Mouse (Mus musculus): ENCODE results near the gene Rab37. TPM values are rescaled to one million over a fixed set of nuclear protein-coding genes. Genes with fewer than 3 reads are reported as not detected.

The Rab37 gene
- polyA plus RNA-seq, 1 experiment from 2014 or later, result 3.1 TPM

DNA sequence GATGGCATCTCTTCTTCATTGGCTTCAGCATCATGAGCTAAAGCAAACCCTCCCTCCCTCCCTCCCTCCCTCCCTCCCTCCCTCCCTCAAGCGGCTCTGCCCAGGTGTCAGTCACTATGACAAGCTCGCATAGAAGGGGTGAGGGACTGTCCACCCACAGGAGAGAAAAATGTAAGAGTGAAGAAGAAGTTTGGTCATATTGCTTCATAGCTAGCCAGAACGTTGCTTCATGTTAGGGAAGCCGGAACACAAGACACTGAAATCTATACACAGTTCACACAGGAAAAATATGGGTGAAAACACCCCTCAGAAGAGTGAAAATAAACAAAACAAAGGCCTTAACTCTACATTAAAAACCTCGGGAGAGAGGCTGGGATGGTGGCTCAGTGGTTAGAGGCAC lies 19.0 kb downstream of the Rab37 start:
- DNase-seq, result no peak
- H3K27me3 ChIP-seq (ENCODE audit: insufficient read depth, low read length), result no peaks in the 10 kb centered on the region

DNA sequence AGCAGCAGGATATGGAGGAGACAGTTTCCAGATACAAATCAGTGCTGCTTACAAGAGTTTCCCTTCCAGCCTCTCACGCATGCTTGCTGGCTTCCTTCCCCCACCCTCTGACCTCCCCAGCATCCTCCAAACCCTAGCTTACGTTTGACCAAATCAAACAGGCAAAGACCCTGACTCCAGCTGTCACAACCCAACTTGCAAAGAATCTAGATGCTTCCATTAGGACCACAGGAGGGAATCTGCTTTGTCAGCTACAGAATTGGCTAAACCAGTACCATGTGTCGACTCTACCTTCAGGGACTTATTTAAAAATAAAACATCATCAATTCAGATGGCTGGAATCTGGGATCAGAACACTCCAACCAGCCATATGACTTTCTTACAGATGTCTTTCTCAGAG lies 21.0 kb downstream of the Rab37 start:
- no peaks in the 10 kb centered on the region for H3K4me1 ChIP-seq (ENCODE audit: insufficient read depth)
- DNase-seq (no peak), ATAC-seq (no peak)
- no peaks in the 10 kb centered on the region for H3K9me3 ChIP-seq (ENCODE audit: low read length)
- H3K36me3 ChIP-seq (replicated peaks; ENCODE audit: insufficient read depth, low read length), result no peaks in the 10 kb centered on the region
- TF ChIP-seq EP300 (IDR thresholded peaks at IDR 0.05; ENCODE audit: low read depth) (no peak), CTCF (IDR thresholded peaks at IDR 0.05; ENCODE audit: low read depth) (no peak)
- H3K4me2 ChIP-seq (ENCODE audit: low read depth, low read length), result no peak overlapping the region
- WGBS (ENCODE audit: insufficient replicate concordance), result 44% methylated on average over 3 of the region's 3 CpGs
- H3K9ac ChIP-seq (replicated peaks), result no peak overlapping the region
- H3K4me3 ChIP-seq (ENCODE audit: low read depth, low read length), result no peak overlapping the region
- H3K27me3 ChIP-seq (ENCODE audit: insufficient read depth, low read length), result no peaks in the 10 kb centered on the region
- H3K27ac ChIP-seq (ENCODE audit: low read depth), result no peak overlapping the region

More for the DNA sequence above, 19.0 kb downstream of the Rab37 start:
- ATAC-seq, result no peak
- Histone ChIP-seq H3K4me3 (ENCODE audit: low read depth, low read length) (no peak overlapping the region), H3K9ac (replicated peaks) (no peak overlapping the region), H3K9me3 (ENCODE audit: low read length) (no peaks in the 10 kb centered on the region), H3K27ac (ENCODE audit: low read depth) (no peak overlapping the region), H3K36me3 (replicated peaks; ENCODE audit: insufficient read depth, low read length) (no peaks in the 10 kb centered on the region), H3K4me2 (ENCODE audit: low read depth, low read length) (no peak overlapping the region), H3K4me1 (ENCODE audit: insufficient read depth) (no peaks in the 10 kb centered on the region)
- TF ChIP-seq CTCF (IDR thresholded peaks at IDR 0.05; ENCODE audit: low read depth), result no peak
- TF ChIP-seq EP300 (IDR thresholded peaks at IDR 0.05; ENCODE audit: low read depth), result no peak
- WGBS (ENCODE audit: insufficient replicate concordance), result 41% methylated on average over 5 of the region's 5 CpGs

DNA sequence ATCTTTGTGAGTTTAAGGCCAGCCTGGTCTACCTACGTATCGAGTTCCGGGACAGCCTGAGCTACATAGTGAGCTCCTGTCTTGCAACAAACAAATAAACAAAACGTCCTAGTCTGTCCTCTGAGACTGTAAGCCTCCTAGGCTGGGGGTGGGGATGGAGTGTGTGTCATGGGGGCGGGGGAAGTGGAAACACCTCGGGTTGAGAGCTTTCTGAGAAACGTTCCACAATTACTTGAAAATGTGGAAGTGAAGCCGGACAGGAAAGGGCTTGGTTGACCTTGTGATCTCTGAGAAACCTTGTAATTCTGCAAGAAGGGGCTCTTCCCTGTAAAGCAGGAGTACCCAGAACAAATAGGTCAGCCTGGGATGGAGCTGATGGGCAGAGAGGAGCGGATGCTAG lies 28.2 kb downstream of the Rab37 start:
- Histone ChIP-seq H3K9me3 (ENCODE audit: low read length) (no peaks in the 10 kb centered on the region), H3K27me3 (ENCODE audit: insufficient read depth, low read length) (no peaks in the 10 kb centered on the region), H3K4me3 (ENCODE audit: low read depth, low read length) (no peak overlapping the region), H3K4me1 (ENCODE audit: insufficient read depth) (no peaks in the 10 kb centered on the region), H3K27ac (ENCODE audit: low read depth) (peak overlapping the region; percentile 41), H3K36me3 (replicated peaks; ENCODE audit: insufficient read depth, low read length) (no peaks in the 10 kb centered on the region), H3K9ac (replicated peaks) (no peak overlapping the region), H3K4me2 (ENCODE audit: low read depth, low read length) (no peak overlapping the region)
- 0 out of 2 replicates have a peak, but pooled peaks have one; percentile 21 for ATAC-seq
- DNase-seq, result peak; percentile 31
- 50% methylated on average over 9 of the region's 9 CpGs for whole genome bisulfite sequencing (ENCODE audit: insufficient replicate concordance)
- TF ChIP-seq EP300 (IDR thresholded peaks at IDR 0.05; ENCODE audit: low read depth) (no peak), CTCF (IDR thresholded peaks at IDR 0.05; ENCODE audit: low read depth) (no peak)

- Histone ChIP-seq H3K9me3 (ENCODE audit: low read length) (no peaks in the 10 kb centered on the region), H3K36me3 (replicated peaks; ENCODE audit: insufficient read depth, low read length) (no peaks in the 10 kb centered on the region), H3K27ac (ENCODE audit: low read depth) (no peak overlapping the region), H3K9ac (replicated peaks) (no peak overlapping the region), H3K27me3 (ENCODE audit: insufficient read depth, low read length) (no peaks in the 10 kb centered on the region), H3K4me3 (ENCODE audit: low read depth, low read length) (no peak overlapping the region), H3K4me2 (ENCODE audit: low read depth, low read length) (no peak overlapping the region), H3K4me1 (ENCODE audit: insufficient read depth) (no peaks in the 10 kb centered on the region)
- DNase-seq (no peak), ATAC-seq (no peak)
- 48% methylated on average over 4 of the region's 4 CpGs for WGBS (ENCODE audit: insufficient replicate concordance)
- TF ChIP-seq CTCF (IDR thresholded peaks at IDR 0.05; ENCODE audit: low read depth), result no peak
- no peak for TF ChIP-seq EP300 (IDR thresholded peaks at IDR 0.05; ENCODE audit: low read depth)
These were observed 37.3 kb downstream of the Rab37 start for GRCm38 (mm10) chr11:115128483-115128882.

DNA sequence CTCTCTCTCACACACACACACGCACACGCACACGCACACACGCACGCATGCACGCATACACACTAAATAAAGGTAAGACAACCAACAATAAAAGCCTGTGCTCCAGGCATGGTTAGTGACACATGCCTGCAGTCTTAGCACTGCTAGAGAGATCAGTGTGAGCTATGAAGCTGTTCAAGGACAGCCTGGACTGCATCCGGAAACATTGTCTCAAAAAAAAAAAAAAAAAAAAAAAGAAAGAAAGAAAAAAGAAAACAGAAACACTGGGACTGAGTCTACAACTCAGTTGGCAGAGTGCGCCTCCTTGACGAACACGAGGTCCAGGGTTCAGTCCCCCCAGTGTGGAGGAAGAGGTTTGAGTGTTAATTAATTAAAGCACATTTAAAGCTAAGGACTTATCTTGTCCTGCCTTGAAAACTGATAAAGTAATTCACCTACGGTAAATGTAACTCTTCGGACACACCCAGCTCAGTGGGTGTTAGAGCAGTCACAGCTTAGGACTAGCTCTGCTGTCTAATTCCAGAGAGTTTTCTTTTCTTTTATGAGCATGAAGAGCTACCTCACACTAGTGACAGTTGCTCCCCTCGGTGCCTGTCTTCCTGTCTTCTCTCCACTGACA lies 38.4 kb downstream of the Rab37 start:
- H3K4me2 ChIP-seq (ENCODE audit: low read depth, low read length), result no peak overlapping the region
- no peaks in the 10 kb centered on the region for H3K27me3 ChIP-seq (ENCODE audit: insufficient read depth, low read length)
- H3K9me3 ChIP-seq (ENCODE audit: low read length), result no peaks in the 10 kb centered on the region
- no peaks in the 10 kb centered on the region for H3K4me1 ChIP-seq (ENCODE audit: insufficient read depth)
- no peak overlapping the region for H3K9ac ChIP-seq (replicated peaks)
- ATAC-seq (no peak), DNase-seq (no peak)
- 79% methylated on average over 13 of the region's 13 CpGs for WGBS (ENCODE audit: insufficient replicate concordance)
- no peak overlapping the region for H3K27ac ChIP-seq (ENCODE audit: low read depth)
- no peak overlapping the region for H3K4me3 ChIP-seq (ENCODE audit: low read depth, low read length)
- TF ChIP-seq CTCF (IDR thresholded peaks at IDR 0.05; ENCODE audit: low read depth) (no peak), EP300 (IDR thresholded peaks at IDR 0.05; ENCODE audit: low read depth) (no peak)
- no peaks in the 10 kb centered on the region for H3K36me3 ChIP-seq (replicated peaks; ENCODE audit: insufficient read depth, low read length)

DNA sequence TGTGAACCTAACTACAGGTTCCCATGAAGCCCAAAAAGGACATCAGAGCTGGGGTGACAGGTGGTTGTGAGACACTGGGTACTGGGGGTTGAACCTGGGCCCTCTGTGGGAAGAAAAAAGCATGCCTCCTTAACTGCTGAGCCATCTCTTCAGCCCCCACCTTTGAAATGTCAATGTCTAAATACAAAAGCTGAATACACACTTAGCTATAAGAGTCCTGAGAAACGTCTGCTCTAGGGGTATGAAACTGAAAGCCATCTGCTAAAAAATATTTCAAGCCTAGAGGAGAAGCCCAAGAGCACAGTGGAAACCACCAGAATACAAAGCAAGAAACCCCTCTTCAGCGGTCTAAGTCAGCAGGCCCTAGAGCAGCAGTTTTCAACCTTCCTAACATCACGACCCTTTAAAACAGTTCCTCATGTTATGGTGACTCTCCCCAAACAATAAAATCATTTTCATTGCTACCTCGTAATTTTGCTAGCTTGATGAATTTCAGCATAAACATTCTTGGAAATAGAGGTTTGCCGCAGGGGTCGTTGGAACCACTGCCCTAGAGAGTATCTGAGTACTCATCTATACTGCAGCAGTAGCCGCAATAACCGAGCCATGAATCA lies 40.6 kb downstream of the Rab37 start:
- Histone ChIP-seq H3K4me2 (ENCODE audit: low read depth, low read length) (peak overlapping the region; percentile 53), H3K9me3 (ENCODE audit: low read length) (no peaks in the 10 kb centered on the region), H3K9ac (replicated peaks) (no peak overlapping the region), H3K27me3 (ENCODE audit: insufficient read depth, low read length) (no peaks in the 10 kb centered on the region), H3K4me3 (ENCODE audit: low read depth, low read length) (peak overlapping the region; percentile 43; the same call in 1 of the 2 replicates), H3K27ac (ENCODE audit: low read depth) (0 out of 2 replicates have a peak overlapping the region, but pooled peaks have one; percentile 22), H3K36me3 (replicated peaks; ENCODE audit: insufficient read depth, low read length) (no peaks in the 10 kb centered on the region), H3K4me1 (ENCODE audit: insufficient read depth) (no peaks in the 10 kb centered on the region)
- ATAC-seq (no peak), DNase-seq (no peak)
- WGBS (ENCODE audit: insufficient replicate concordance), result 73% methylated on average over 8 of the region's 8 CpGs
- no peak for TF ChIP-seq EP300 (IDR thresholded peaks at IDR 0.05; ENCODE audit: low read depth)
- TF ChIP-seq CTCF (IDR thresholded peaks at IDR 0.05; ENCODE audit: low read depth), result no peak

Measured in liver, postnatal 0 days (tissue).